Comparison of ENCODE assay signal across 8 mouse cellular contexts in genomic region chr11:117968016-117968671, GRCm38 (mm10). TPM values are rescaled to one million over a fixed set of nuclear protein-coding genes. Genes with fewer than 3 reads are reported as not detected.
DNase-seq lines count a peak whose midpoint lies in the region; ATAC-seq and TF ChIP-seq lines count a peak whose summit lies in the region.

No protein-coding gene starts in this region.

- H3K27me3 ChIP-seq in forebrain, embryonic 14.5 days (replicated peaks; ENCODE audit: control insufficient read depth, insufficient read depth, low read length), result no peaks in the 10 kb centered on the region; the same call in 1 of the 2 replicates
- peaks cover 19% of the 10 kb centered on the region for H3K27me3 ChIP-seq in midbrain, embryonic 14.5 days (ENCODE audit: control insufficient read depth, insufficient read depth, low read length)

- H3K27ac ChIP-seq in left cerebral cortex, adult 2 months, result peak overlapping the region; percentile 80
- peak overlapping the region; percentile 83 for H3K27ac ChIP-seq in bone marrow macrophage, adult 2 months (ENCODE audit: insufficient read depth, low read depth, low read length)
- peak overlapping the region; percentile 92; the same call in 1 of the 2 replicates for H3K27ac ChIP-seq in forebrain, embryonic 14.5 days (ENCODE audit: low read depth, low read length)
- H3K27ac ChIP-seq in midbrain, embryonic 14.5 days (replicated peaks; ENCODE audit: low read depth, low read length), result peak overlapping the region; percentile 86

- intact Hi-C loops in left cerebral cortex, adult 2 months (cut with DNase I), result no loop called here
- intact Hi-C loops in left cerebral cortex, postnatal 14 days (cut with DNase I), result loop anchor here (2.0 to 5.0 kb wide), 2 partner anchors 35 to 91 kb away; no protein-coding TSS in a partner anchor

- no peak for TF ChIP-seq POLR2A in bone marrow macrophage, adult 2 months (IDR thresholded peaks at IDR 0.05; ENCODE audit: borderline replicate concordance, low read depth, low read length)

- peaks cover 6% of the 10 kb centered on the region; the same call in 1 of the 2 replicates for H3K36me3 ChIP-seq in forebrain, embryonic 14.5 days (ENCODE audit: control insufficient read depth, insufficient read depth, low read length)
- H3K36me3 ChIP-seq in midbrain, embryonic 14.5 days (ENCODE audit: control insufficient read depth, insufficient read depth, low read length), result no peaks in the 10 kb centered on the region

- peak; percentile 0; the same call in 1 of the 2 replicates for ATAC-seq in forebrain, embryonic 14.5 days
- peak; percentile 0; the same call in 1 of the 2 replicates for ATAC-seq in midbrain, embryonic 14.5 days (ENCODE audit: low FRiP score, low TSS enrichment)
- ATAC-seq in megakaryocyte progenitor cell, adult 5-6 weeks (replicated peaks; ENCODE audit: poor library complexity), result no peak

- H3K9me3 ChIP-seq in forebrain, embryonic 14.5 days (replicated peaks; ENCODE audit: control insufficient read depth, low read length), result no peaks in the 10 kb centered on the region
- no peaks in the 10 kb centered on the region for H3K9me3 ChIP-seq in midbrain, embryonic 14.5 days (ENCODE audit: control insufficient read depth, low read length)

- H3K4me3 ChIP-seq in left cerebral cortex, adult 2 months, result peak overlapping the region; percentile 69
- peak overlapping the region; percentile 84 for H3K4me3 ChIP-seq in bone marrow macrophage, adult 2 months (ENCODE audit: insufficient read depth, low read length)
- peak overlapping the region; percentile 76 for H3K4me3 ChIP-seq in forebrain, embryonic 14.5 days (ENCODE audit: low read depth, low read length)
- H3K4me3 ChIP-seq in midbrain, embryonic 14.5 days (replicated peaks; ENCODE audit: low read depth, low read length), result peak overlapping the region; percentile 65

- no peak for TF ChIP-seq CTCF in left cerebral cortex, adult 2 months (IDR thresholded peaks at IDR 0.05)
- no peak for TF ChIP-seq CTCF in bone marrow macrophage, adult 2 months (IDR thresholded peaks at IDR 0.05; ENCODE audit: low read depth, low read length)

- WGBS in forebrain, embryonic 14.5 days, result 1% methylated on average over 62 of the region's 64 CpGs
- WGBS in midbrain, embryonic 14.5 days, result under 1% methylated on average over 64 of the region's 64 CpGs

- peak overlapping the region; percentile 98 for H3K4me2 ChIP-seq in forebrain, embryonic 14.5 days (ENCODE audit: low read length)
- peak overlapping the region; percentile 95 for H3K4me2 ChIP-seq in midbrain, embryonic 14.5 days (ENCODE audit: low read length)

- H3K4me1 ChIP-seq in bone marrow macrophage, adult 2 months (ENCODE audit: control insufficient read depth, insufficient read depth, low read length), result peaks cover 48% of the 10 kb centered on the region
- peaks cover 39% of the 10 kb centered on the region for H3K4me1 ChIP-seq in forebrain, embryonic 14.5 days (ENCODE audit: control insufficient read depth, insufficient read depth, low read length)
- peaks cover 51% of the 10 kb centered on the region for H3K4me1 ChIP-seq in midbrain, embryonic 14.5 days (ENCODE audit: control insufficient read depth, insufficient read depth, low read length)

- peak in 1 of 2 experiments; percentile 64 for DNase-seq in left cerebral cortex, adult 2 months (ENCODE audit: extremely low spot score in 1 of 2, low spot score in 2 of 2)
- no peak for DNase-seq in left cerebral cortex, postnatal 14 days (ENCODE audit: low spot score in 2 of 2)
- DNase-seq in forebrain, embryonic 14.5 days (ENCODE audit: low spot score), result peak; percentile 43
- peak; percentile 59 to 73 for DNase-seq in kidney, postnatal 4 days
- peak; percentile 68 for DNase-seq in midbrain, embryonic 14.5 days
- DNase-seq in thymus, postnatal 4 days, result peak; percentile 74

- H3K9ac ChIP-seq in forebrain, embryonic 14.5 days (ENCODE audit: low read length), result peak overlapping the region; percentile 84
- H3K9ac ChIP-seq in midbrain, embryonic 14.5 days (replicated peaks; ENCODE audit: low read length), result peak overlapping the region; percentile 85

RNA-seq across cellular contexts. Expression of gene Socs3, which starts 1.7 kb away (rescaled TPM):
- 1 to 10 TPM; 4.4 to 6.1 TPM for total RNA-seq in left cerebral cortex, adult 2 months (2021)
- 1 to 10 TPM; 3.7 to 3.8 TPM for total RNA-seq in left cerebral cortex, postnatal 14 days (2021)
- 6.9 and 7.1 TPM in 2 replicates for polyA plus RNA-seq in bone marrow macrophage, adult 2 months (2012; ENCODE audit: insufficient read depth, insufficient read length, missing spikeins)
- polyA plus RNA-seq in forebrain, embryonic 14.5 days (2014; fragmentation: Nextera tagmentation; extraction: Ambion mirVana), result 8.1 and 8.7 TPM in 2 replicates
- polyA plus RNA-seq in midbrain, embryonic 14.5 days (2014; fragmentation: Nextera tagmentation; extraction: Ambion mirVana), result 4.3 and 7.2 TPM in 2 replicates
- 0.76 and 0.96 TPM in 2 replicates for total RNA-seq in megakaryocyte progenitor cell, adult 5-6 weeks (2015)
- 0.79 and 1.1 TPM in 2 replicates for total RNA-seq in megakaryocyte progenitor cell, adult 5-6 weeks (2017)

RNA-seq across cellular contexts. Expression of gene Pgs1, which starts 17.9 kb away (rescaled TPM):
- total RNA-seq in left cerebral cortex, adult 2 months (2021), result 10 to 100 TPM; 83.3 to 85.5 TPM
- 10 to 100 TPM; 74.4 to 76.2 TPM for total RNA-seq in left cerebral cortex, postnatal 14 days (2021)
- 35.4 and 37.1 TPM in 2 replicates for polyA plus RNA-seq in bone marrow macrophage, adult 2 months (2012; ENCODE audit: insufficient read depth, insufficient read length, missing spikeins)
- 43.1 and 49.2 TPM in 2 replicates for polyA plus RNA-seq in forebrain, embryonic 14.5 days (2014; fragmentation: Nextera tagmentation; extraction: Ambion mirVana)
- polyA plus RNA-seq in midbrain, embryonic 14.5 days (2014; fragmentation: Nextera tagmentation; extraction: Ambion mirVana), result 47.9 and 51.4 TPM in 2 replicates
- 13.0 and 14.7 TPM in 2 replicates for total RNA-seq in megakaryocyte progenitor cell, adult 5-6 weeks (2015)
- 15.6 and 18.7 TPM in 2 replicates for total RNA-seq in megakaryocyte progenitor cell, adult 5-6 weeks (2017)

Comparison
In these comparisons a context has a peak if more than half of its experiments do, and no peak if none do; other contexts are left out.
1. DNase-seq: peak in forebrain, embryonic 14.5 days (single experiment), kidney, postnatal 4 days (2 of 2), midbrain, embryonic 14.5 days (single experiment) and thymus, postnatal 4 days (single experiment); none in left cerebral cortex, postnatal 14 days (0 of 2).
2. Peak in every context shown above with its lines, with median percentiles within 50 percentile points of each other: H3K27ac ChIP-seq and H3K4me3 ChIP-seq.